Mouse (Mus musculus): Measurements from ENCODE around the gene Papolb. TPM values are rescaled to one million over a fixed set of nuclear protein-coding genes. Genes with fewer than 3 reads are reported as not detected.
A peak's percentile ranks its signal among the peaks of the same experiment; 100 is the strongest.

The Papolb gene
- total and polyA plus RNA-seq, 3 experiments = not detected

- Histone ChIP-seq H3K4me1 (ENCODE audit: control insufficient read depth in 1 of 2, insufficient read depth in 2 of 2, low read length in 2 of 2) (no peaks in the 10 kb centered on the region), H3K27me3 (ENCODE audit: control insufficient read depth in 1 of 2, insufficient read depth in 2 of 2, low read length in 2 of 2) (no peaks in the 10 kb centered on the region), H3K9ac (ENCODE audit: control insufficient read depth, low read depth, low read length, poor library complexity, severe bottlenecking) (no peak overlapping the region), H3K36me3 (ENCODE audit: control insufficient read depth in 1 of 2, insufficient read depth in 2 of 2, low read length in 2 of 2) (no peaks in the 10 kb centered on the region), H3K27ac (ENCODE audit: control insufficient read depth, low read depth, low read length) (no peak overlapping the region), H3K79me2 (ENCODE audit: control insufficient read depth, insufficient read depth, low read length, poor library complexity) (no peaks in the 10 kb centered on the region), H3K9me3 (replicated peaks; ENCODE audit: insufficient read depth, low read length) (no peaks in the 10 kb centered on the region), H3K4me3 (ENCODE audit: control insufficient read depth in 1 of 2, insufficient read depth in 1 of 2, low read depth in 2 of 2, low read length in 2 of 2) (no peak overlapping the region)
- TF ChIP-seq ETS1 (IDR thresholded peaks at IDR 0.05; ENCODE audit: low read depth, low read length) (no peak), HCFC1 (IDR thresholded peaks at IDR 0.05; ENCODE audit: low read depth, low read length) (no peak), ZNF384 (IDR thresholded peaks at IDR 0.05; ENCODE audit: low read depth, low read length) (no peak), MAFK (IDR thresholded peaks at IDR 0.05; ENCODE audit: borderline replicate concordance, low read depth, low read length) (no peak), SIN3A (IDR thresholded peaks at IDR 0.05; ENCODE audit: low read length) (no peak), TBP (IDR thresholded peaks at IDR 0.05; ENCODE audit: low read depth, low read length) (no peak), BHLHE40 (IDR thresholded peaks at IDR 0.05; ENCODE audit: borderline replicate concordance, low read depth, low read length) (no peak), NELFE (IDR thresholded peaks at IDR 0.05; ENCODE audit: low read depth, low read length) (no peak), MYC (IDR thresholded peaks at IDR 0.05; ENCODE audit: low read depth, low read length) (no peak)
- DNase-seq (ENCODE audit: low read depth, low spot score) = no peak
Observed at GRCm38 (mm10) chr5:142500918-142501317, 29.0 kb downstream of the Papolb start.

- DNase-seq (ENCODE audit: low read depth, low spot score) = peak; percentile 41
- H3K36me3 ChIP-seq (ENCODE audit: control insufficient read depth in 1 of 2, insufficient read depth in 2 of 2, low read length in 2 of 2) = no peaks in the 10 kb centered on the region
- TF ChIP-seq NRF1 (IDR thresholded peaks at IDR 0.05; ENCODE audit: insufficient read depth, low read depth, low read length, poor library complexity, severe bottlenecking) = no peak
- peak; percentile 49 for TF ChIP-seq SMC3 (IDR thresholded peaks at IDR 0.05; ENCODE audit: low read depth, low read length)
- TF ChIP-seq POLR2AphosphoS2 (IDR thresholded peaks at IDR 0.05; ENCODE audit: low read length) = no peak
- no peak for TF ChIP-seq MAFK (IDR thresholded peaks at IDR 0.05; ENCODE audit: borderline replicate concordance, low read depth, low read length)
- TF ChIP-seq MYC (IDR thresholded peaks at IDR 0.05; ENCODE audit: low read depth, low read length) = no peak
- TF ChIP-seq TBP (IDR thresholded peaks at IDR 0.05; ENCODE audit: low read depth, low read length) = no peak
- peak; percentile 59 to 62 (median 62) for TF ChIP-seq CTCF (IDR thresholded peaks at IDR 0.05 in 2 of 3, conservative IDR thresholded peaks at IDR 0.05 in 1 of 3; ENCODE audit: control insufficient read depth in 1 of 3, insufficient read depth in 1 of 3, low read depth in 2 of 3, low read length in 3 of 3, poor library complexity in 1 of 3, severe bottlenecking in 1 of 3)
- TF ChIP-seq RAD21 (IDR thresholded peaks at IDR 0.05; ENCODE audit: low read depth, low read length) = peak; percentile 45
- H3K27me3 ChIP-seq (ENCODE audit: control insufficient read depth in 1 of 2, insufficient read depth in 2 of 2, low read length in 2 of 2) = no peaks in the 10 kb centered on the region
- H3K9me3 ChIP-seq (replicated peaks; ENCODE audit: insufficient read depth, low read length) = no peaks in the 10 kb centered on the region
- H3K9ac ChIP-seq (ENCODE audit: control insufficient read depth, low read depth, low read length, poor library complexity, severe bottlenecking) = no peak overlapping the region
- no peaks in the 10 kb centered on the region for H3K4me1 ChIP-seq (ENCODE audit: control insufficient read depth in 1 of 2, insufficient read depth in 2 of 2, low read length in 2 of 2)
- H3K27ac ChIP-seq (ENCODE audit: control insufficient read depth, low read depth, low read length) = no peak overlapping the region
- H3K4me3 ChIP-seq (ENCODE audit: control insufficient read depth in 1 of 2, insufficient read depth in 1 of 2, low read depth in 2 of 2, low read length in 2 of 2) = no peak overlapping the region
- H3K79me2 ChIP-seq (ENCODE audit: control insufficient read depth, insufficient read depth, low read length, poor library complexity) = no peaks in the 10 kb centered on the region
Observed at GRCm38 (mm10) chr5:142498964-142499363, 30.9 kb downstream of the Papolb start.
